Mouse (Mus musculus) forelimb bud, embryonic 11.5 days (tissue): Measurements from ENCODE around the gene Zmym1.
"Not testable (repeated sequence)": the region's sequence is repeated elsewhere in the genome, so short reads cannot be mapped to it uniquely, and the experiment has no call there.

Experiments
- DNase-seq: peaks from one replicate; pipeline ENCODE4 v3.0.0-alpha.2; 2012; ENCODE audit warnings: low read depth, low spot score

The Zmym1 gene

GRCm38 (mm10) chr4:127027228-127028190, 33.4 kb downstream of the Zmym1 start:
- peak; percentile 61 for DNase-seq

DNA sequence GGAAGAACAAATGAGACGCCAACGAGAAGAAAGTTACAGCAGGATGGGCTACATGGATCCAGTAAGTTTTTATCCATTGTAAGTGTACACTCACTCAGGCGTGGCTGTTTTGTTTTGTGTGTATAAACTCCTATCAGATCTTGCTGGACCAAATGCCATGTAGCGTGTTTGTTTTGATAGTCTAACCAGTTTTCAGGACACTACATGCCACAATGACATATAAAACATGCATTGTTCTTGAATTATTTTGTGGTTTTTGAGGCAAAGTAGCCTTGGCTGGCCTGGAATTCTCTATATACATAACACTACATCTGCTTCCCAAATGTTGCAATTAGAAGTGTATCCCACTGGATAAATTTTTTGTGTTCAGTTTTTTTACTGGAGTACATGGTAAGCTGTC, 34.1 kb downstream of the Zmym1 start:
- no peak for DNase-seq

GRCm38 (mm10) chr4:127024240-127024639, 36.7 kb downstream of the Zmym1 start:
- no peak for DNase-seq

- no peak for DNase-seq
Observed at GRCm38 (mm10) chr4:127023201-127023600, 37.8 kb downstream of the Zmym1 start.

- peak; percentile 91 for DNase-seq
Observed at GRCm38 (mm10) chr4:127021989-127022626, 38.8 kb downstream of the Zmym1 start.

- peak; percentile 99 for DNase-seq
Observed at GRCm38 (mm10) chr4:127021151-127021945, 39.6 kb downstream of the Zmym1 start, which contains the start of gene Sfpq. Gene Sfpq (plus strand): TSS chr4:127021324.

- no peak for DNase-seq
Observed at GRCm38 (mm10) chr4:127020411-127021150, 40.4 kb downstream of the Zmym1 start.

- no peak for DNase-seq
Observed at GRCm38 (mm10) chr4:127016366-127016765, 44.6 kb downstream of the Zmym1 start.

GRCm38 (mm10) chr4:127015294-127015993, 45.5 kb downstream of the Zmym1 start:
- peak; percentile 83 for DNase-seq

DNA sequence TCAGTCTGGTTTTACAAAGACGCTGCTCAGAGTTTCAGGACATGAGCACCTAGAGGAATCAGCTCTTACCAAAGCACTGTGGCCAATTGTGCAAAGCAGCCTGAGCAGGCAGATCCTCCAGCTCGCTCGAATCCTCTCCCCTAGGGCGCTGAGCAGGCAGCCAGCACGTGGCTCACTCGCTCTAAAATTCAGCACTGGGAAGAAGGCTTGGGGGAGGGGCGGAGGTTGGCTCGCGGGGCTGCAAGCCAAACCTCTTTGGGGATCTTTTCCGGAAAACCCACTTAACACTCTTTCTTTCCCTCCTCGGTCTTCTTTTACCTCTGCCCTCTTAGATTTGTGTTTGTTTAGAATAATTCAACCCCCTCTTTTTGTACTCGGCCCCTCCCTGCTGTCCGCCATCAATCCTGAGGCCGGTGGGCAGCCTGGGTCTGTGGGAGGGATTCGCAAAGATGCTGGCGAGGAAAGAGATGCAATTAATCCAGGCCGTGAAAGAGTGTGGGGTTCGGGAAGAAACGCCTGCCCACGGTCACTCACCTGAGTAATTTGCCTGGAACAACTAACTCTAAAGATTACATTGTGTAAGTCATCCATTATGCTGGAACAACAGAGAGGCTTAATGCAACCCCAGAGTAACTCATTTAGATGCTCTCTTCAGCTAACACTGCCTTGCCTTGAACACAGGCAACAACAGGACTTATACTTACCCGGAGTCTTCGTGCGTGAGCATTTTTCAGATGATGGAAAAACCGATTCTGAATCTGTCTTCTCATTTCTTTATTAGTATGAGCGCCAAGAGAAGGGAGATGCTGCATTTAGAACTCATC, 55.6 kb downstream of the Zmym1 start:
- peak; percentile 61 for DNase-seq

DNA sequence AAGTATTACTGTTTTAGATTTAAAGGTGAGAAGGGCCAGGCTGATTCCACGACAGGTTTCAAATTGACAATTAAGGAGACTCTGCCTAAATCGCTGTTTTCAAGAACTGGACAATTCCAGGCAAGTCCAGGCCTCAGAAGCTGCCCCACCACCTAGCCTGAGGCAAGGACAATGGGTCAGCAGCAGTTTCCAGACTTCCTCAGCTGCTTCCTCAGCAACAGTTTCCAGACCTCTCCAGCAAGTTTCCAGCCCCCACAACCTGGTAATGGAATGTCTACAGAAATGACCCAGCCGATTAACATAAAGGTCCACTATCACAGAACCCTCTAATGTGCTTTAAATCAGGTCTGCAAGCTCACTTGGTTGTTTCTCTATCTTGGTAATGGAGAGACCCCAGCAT, 56.6 kb downstream of the Zmym1 start:
- DNase-seq, result no peak

GRCm38 (mm10) chr4:127000601-127001105, 60.3 kb downstream of the Zmym1 start:
- DNase-seq, result no peak

GRCm38 (mm10) chr4:126999372-126999771, 61.6 kb downstream of the Zmym1 start:
- not testable (repeated sequence) for DNase-seq
